Mouse (Mus musculus) thymus, adult 2 months (tissue): ENCODE measurements around the gene Acsm1.

ENCODE experiments used
- CTCF ChIP-seq: fragments of 200-500 bp; IDR thresholded peaks from 2 replicates; pipeline ENCODE4 v1.5.1; 2012; ENCODE audit warnings: mild to moderate bottlenecking, control low read depth, low read length, moderate library complexity, borderline replicate concordance; ENCODE audit not compliant: control insufficient read depth, poor library complexity, insufficient read depth; ENCODE audit errors: extremely low read depth
- POLR2A ChIP-seq: fragments of 200-500 bp; IDR thresholded peaks from 2 replicates; pipeline ENCODE4 v1.6.1; 2012; ENCODE audit warnings: mild to moderate bottlenecking, low read length, control low read depth, moderate library complexity; ENCODE audit not compliant: control insufficient read depth, poor library complexity, insufficient read depth; ENCODE audit errors: extremely low read depth

- TF ChIP-seq CTCF (no peak), POLR2A (no peak)
Observed at GRCm38 (mm10) chr7:119601954-119602317, 4.9 kb upstream of the Acsm1 start.
